Mouse (Mus musculus) olfactory bulb, adult 2 months (tissue): ENCODE measurements around the gene Smim13.

Experiments used
- CTCF ChIP-seq: fragments of 200-500 bp; IDR thresholded peaks from 2 replicates; pipeline ENCODE4 v1.5.1; 2012; ENCODE audit warnings: low read depth, mild to moderate bottlenecking, low read length, moderate library complexity; ENCODE audit not compliant: insufficient read depth
- POLR2A ChIP-seq: fragments of 200-500 bp; IDR thresholded peaks from 2 replicates; pipeline ENCODE4 v1.6.1; 2012; ENCODE audit warnings: mild to moderate bottlenecking, low read depth, low read length, moderate library complexity; ENCODE audit not compliant: insufficient read depth

DNA sequence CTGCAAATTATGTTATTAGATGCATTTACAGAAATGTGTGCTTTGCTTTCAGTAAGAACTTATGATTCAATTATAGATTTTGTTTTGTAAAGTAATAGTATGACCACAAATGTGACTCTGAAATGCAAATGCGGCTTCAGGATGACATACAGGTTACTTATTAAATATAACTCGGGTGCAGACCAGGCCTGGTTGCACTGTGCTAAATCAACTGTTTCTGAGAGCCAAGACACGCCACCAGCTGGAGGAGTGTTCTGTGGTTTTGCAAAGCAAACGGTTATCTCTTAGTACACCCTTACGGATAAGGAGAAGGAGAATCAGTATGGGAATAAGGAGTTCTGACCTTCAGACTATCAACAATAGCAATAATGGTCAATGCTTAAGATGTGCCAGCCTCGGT lies 34.0 kb upstream of the Smim13 start:
- no peak for TF ChIP-seq CTCF
- TF ChIP-seq POLR2A: no peak
